Mouse (Mus musculus) forebrain, embryonic 12.5 days (tissue): ENCODE measurements at regions not wholly inside any gene's neighbourhood (a gene's known extent, or its start where the extent isn't known, plus 50 kb on each side); places are given as distances from the start of the nearest gene placed in this dataset.
A peak's percentile ranks its signal among the peaks of the same experiment; 100 is the strongest.

ENCODE experiments used
- ATAC-seq: fragments of 200-750 bp; cut with Nextera tagmentation; 2 replicates; pipeline ENCODE4 v1.8.0; 2017; ENCODE audit warnings: moderate TSS enrichment; ENCODE audit not compliant: low FRiP score
- H3K27ac ChIP-seq: fragments of 300-500 bp; sonication (generic); 2 replicates; pipeline ENCODE4 v1.5.1; 2016; ENCODE audit warnings: mild to moderate bottlenecking
- H3K27me3 ChIP-seq: fragments of 300-500 bp; sonication (generic); 2 replicates; pipeline ENCODE4 v1.6.1; 2016; ENCODE audit warnings: mild to moderate bottlenecking
- H3K36me3 ChIP-seq: fragments of 300-500 bp; sonication (generic); replicated peaks from 2 replicates; pipeline ENCODE4 v1.6.1; 2016; ENCODE audit warnings: mild to moderate bottlenecking
- H3K4me1 ChIP-seq: fragments of 300-500 bp; sonication (generic); 2 replicates; pipeline ENCODE4 v1.6.1; 2016
- H3K4me2 ChIP-seq: fragments of 300-500 bp; sonication (generic); 2 replicates; pipeline ENCODE4 v1.6.1; 2016; ENCODE audit warnings: mild to moderate bottlenecking, moderate library complexity
- H3K4me3 ChIP-seq: fragments of 300-500 bp; sonication (generic); replicated peaks from 2 replicates; pipeline ENCODE4 v1.5.1; 2016; ENCODE audit warnings: mild to moderate bottlenecking
- H3K9ac ChIP-seq: fragments of 300-500 bp; sonication (generic); 2 replicates; pipeline ENCODE4 v1.6.1; 2016; ENCODE audit warnings: mild to moderate bottlenecking
- H3K9me3 ChIP-seq: fragments of 300-500 bp; sonication (generic); 2 replicates; pipeline ENCODE4 v1.6.1; 2016
- WGBS: fragments of 180-500 bp; shearing (Covaris S2); methylation state at CpG from one replicate; pipeline ENCODE4 v1.1.7; 2016; 5-methylcytosine and 5-hydroxymethylcytosine counted together

GRCm38 (mm10) chr15:51481856-51482255, 2402.8 kb upstream of the Gm7489 start:
- H3K4me1 ChIP-seq: no peaks in the 10 kb centered on the region
- no peak overlapping the region for H3K27ac ChIP-seq
- no peaks in the 10 kb centered on the region for H3K9me3 ChIP-seq
- WGBS: 91% methylated on average over 4 of the region's 4 CpGs
- H3K27me3 ChIP-seq: no peaks in the 10 kb centered on the region
- H3K4me2 ChIP-seq: no peak overlapping the region
- H3K36me3 ChIP-seq: no peaks in the 10 kb centered on the region
- no peak for ATAC-seq
- no peak overlapping the region for H3K9ac ChIP-seq
- no peak overlapping the region for H3K4me3 ChIP-seq

GRCm38 (mm10) chr15:51484207-51484606, 2400.5 kb upstream of the Gm7489 start:
- ATAC-seq: no peak
- H3K9ac ChIP-seq: no peak overlapping the region
- H3K9me3 ChIP-seq: no peaks in the 10 kb centered on the region
- H3K4me2 ChIP-seq: no peak overlapping the region
- H3K4me3 ChIP-seq: no peak overlapping the region
- no peak overlapping the region for H3K27ac ChIP-seq
- no peaks in the 10 kb centered on the region for H3K36me3 ChIP-seq
- 83% methylated on average over 2 of the region's 2 CpGs for WGBS
- H3K27me3 ChIP-seq: no peaks in the 10 kb centered on the region
- H3K4me1 ChIP-seq: no peaks in the 10 kb centered on the region

GRCm38 (mm10) chr15:51485554-51485953, 2399.2 kb upstream of the Gm7489 start:
- Histone ChIP-seq H3K4me3 (no peak overlapping the region), H3K4me1 (no peaks in the 10 kb centered on the region), H3K36me3 (no peaks in the 10 kb centered on the region)

DNA sequence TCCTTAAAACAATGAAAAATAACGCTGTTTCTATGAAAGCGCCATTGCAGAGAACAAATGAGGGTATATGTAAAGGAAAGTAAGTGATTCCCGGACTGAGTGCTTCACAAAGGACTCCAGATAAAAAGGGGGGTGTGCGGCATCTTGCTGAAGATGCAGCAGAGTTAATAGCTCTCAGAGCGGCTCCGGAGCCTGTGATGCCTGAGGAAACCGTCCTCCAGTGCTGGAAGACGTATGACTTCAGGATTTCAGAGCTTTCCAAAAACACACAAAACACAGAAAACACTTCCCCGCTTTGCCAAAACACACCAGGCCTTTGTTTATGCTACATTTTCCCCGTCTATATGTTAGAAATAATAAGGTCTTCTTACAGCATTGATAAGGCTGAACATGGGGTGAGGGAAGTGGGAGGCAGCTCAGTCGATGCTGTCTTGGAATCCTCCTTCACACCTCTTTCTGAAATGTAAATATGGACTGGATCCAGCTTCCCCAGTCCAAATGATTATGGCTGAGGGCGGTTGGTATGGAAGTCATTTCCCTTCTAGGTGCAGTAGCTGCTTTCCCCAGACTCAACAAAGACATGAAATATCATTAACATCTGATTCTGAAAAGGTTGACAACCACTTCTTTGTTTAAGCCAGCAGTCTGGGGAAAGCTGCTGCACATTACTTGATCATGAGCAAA, 2382.5 kb upstream of the Gm7489 start:
- no peak overlapping the region for H3K27ac ChIP-seq
- WGBS: 79% methylated on average over 12 of the region's 12 CpGs
- H3K4me2 ChIP-seq: no peak overlapping the region
- no peak overlapping the region for H3K4me3 ChIP-seq
- peaks cover 4% of the 10 kb centered on the region; the same call in 1 of the 2 replicates for H3K4me1 ChIP-seq
- no peaks in the 10 kb centered on the region for H3K9me3 ChIP-seq
- H3K36me3 ChIP-seq: no peaks in the 10 kb centered on the region
- ATAC-seq: no peak
- no peak overlapping the region for H3K9ac ChIP-seq
- H3K27me3 ChIP-seq: no peaks in the 10 kb centered on the region

More at GRCm38 (mm10) chr15:51485554-51485953, 2399.2 kb upstream of the Gm7489 start:
- ATAC-seq: no peak
- Histone ChIP-seq H3K27ac (no peak overlapping the region), H3K9ac (no peak overlapping the region), H3K27me3 (no peaks in the 10 kb centered on the region), H3K9me3 (no peaks in the 10 kb centered on the region), H3K4me2 (no peak overlapping the region)
- 88% methylated on average over 2 of the region's 2 CpGs for WGBS

DNA sequence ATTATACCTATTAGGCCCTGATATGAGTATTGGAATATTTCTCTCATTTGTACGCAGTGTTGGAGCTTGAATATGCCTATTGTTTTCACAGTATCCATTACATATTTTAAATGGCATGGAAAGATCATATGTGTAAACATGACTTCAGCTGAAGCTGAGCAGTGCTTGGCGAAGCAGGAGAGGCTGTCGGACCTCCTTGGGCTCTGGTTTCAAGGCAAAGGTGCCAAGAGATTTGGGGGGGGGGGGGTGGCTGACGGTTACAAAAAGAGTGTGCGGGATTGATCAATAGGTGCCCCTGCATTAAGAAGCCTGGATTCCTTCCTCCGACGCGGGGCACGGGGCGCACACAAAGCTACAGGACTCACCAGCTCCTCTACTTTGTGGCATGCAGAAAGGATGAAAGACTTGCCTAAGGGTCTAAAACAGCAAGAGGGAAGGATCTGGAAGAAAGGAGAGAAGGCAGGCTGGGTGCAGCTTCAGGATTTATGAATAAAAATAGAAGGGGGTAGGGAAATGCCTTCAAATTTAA, 2381.9 kb upstream of the Gm7489 start:
- Histone ChIP-seq H3K4me2 (peak overlapping the region; percentile 34), H3K36me3 (no peaks in the 10 kb centered on the region), H3K4me3 (no peak overlapping the region), H3K27me3 (no peaks in the 10 kb centered on the region), H3K4me1 (peaks cover 4% of the 10 kb centered on the region; the same call in 1 of the 2 replicates), H3K27ac (no peak overlapping the region), H3K9ac (no peak overlapping the region), H3K9me3 (no peaks in the 10 kb centered on the region)
- 21% methylated on average over 10 of the region's 10 CpGs for WGBS
- ATAC-seq: no peak

GRCm38 (mm10) chr15:51503341-51503740, 2381.4 kb upstream of the Gm7489 start:
- 14% methylated on average over 8 of the region's 8 CpGs for WGBS
- Histone ChIP-seq H3K9ac (no peak overlapping the region), H3K9me3 (no peaks in the 10 kb centered on the region), H3K4me1 (peaks cover 4% of the 10 kb centered on the region; the same call in 1 of the 2 replicates), H3K4me2 (peak overlapping the region; percentile 34), H3K4me3 (no peak overlapping the region), H3K36me3 (no peaks in the 10 kb centered on the region), H3K27ac (no peak overlapping the region), H3K27me3 (no peaks in the 10 kb centered on the region)
- ATAC-seq: no peak

GRCm38 (mm10) chr15:51504016-51504760, 2380.5 kb upstream of the Gm7489 start:
- Histone ChIP-seq H3K4me1 (peaks cover 4% of the 10 kb centered on the region; the same call in 1 of the 2 replicates), H3K4me2 (no peak overlapping the region), H3K27me3 (no peaks in the 10 kb centered on the region), H3K4me3 (no peak overlapping the region), H3K36me3 (no peaks in the 10 kb centered on the region), H3K9ac (no peak overlapping the region), H3K9me3 (no peaks in the 10 kb centered on the region), H3K27ac (no peak overlapping the region)
- ATAC-seq: no peak
- 83% methylated on average over 11 of the region's 11 CpGs for WGBS

DNA sequence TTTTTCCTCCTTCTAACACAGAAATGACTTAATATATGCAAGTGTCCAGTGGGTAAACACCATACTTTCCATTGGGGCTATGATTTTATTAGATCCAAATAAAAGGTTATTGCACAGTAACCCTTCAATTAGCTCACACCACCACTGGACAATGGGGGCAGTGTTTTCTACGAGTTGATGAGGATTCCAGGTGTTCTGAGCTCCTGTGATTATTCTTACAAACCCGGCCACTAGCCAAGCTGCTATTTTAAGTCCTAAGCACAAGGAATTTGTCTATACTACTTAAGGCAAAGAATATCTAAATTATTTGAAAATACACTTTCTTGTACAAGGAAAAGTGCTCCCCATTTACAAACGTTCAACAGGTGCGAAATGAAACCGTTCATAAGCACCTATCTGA, 2379.9 kb upstream of the Gm7489 start:
- 81% methylated on average over 5 of the region's 5 CpGs for WGBS

DNA sequence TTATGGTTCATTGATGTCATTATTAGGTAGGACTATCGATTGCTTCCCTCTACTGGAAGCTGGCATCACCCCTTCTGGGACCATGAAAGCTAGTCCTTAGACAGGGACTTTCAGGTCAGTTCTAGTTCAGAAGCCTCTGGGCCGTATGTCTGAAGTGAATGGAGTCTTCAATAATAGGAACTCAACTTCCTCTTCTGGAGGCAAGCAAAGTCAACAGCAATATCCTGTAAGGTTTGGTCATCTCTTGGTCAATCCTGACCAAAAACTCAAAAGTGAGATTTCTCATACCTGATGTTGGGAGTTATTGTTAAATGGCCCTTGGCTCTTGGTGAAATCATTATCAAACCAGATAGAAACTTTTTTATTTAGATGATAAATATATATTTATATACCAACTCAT, 2377.6 kb upstream of the Gm7489 start:
- WGBS: 86% methylated on average over 2 of the region's 2 CpGs
- no peak overlapping the region for H3K27ac ChIP-seq
- ATAC-seq: no peak
- peaks cover 7% of the 10 kb centered on the region for H3K4me1 ChIP-seq
- no peaks in the 10 kb centered on the region for H3K36me3 ChIP-seq
- H3K27me3 ChIP-seq: no peaks in the 10 kb centered on the region
- no peak overlapping the region for H3K9ac ChIP-seq
- no peaks in the 10 kb centered on the region for H3K9me3 ChIP-seq
- H3K4me2 ChIP-seq: no peak overlapping the region
- H3K4me3 ChIP-seq: no peak overlapping the region

More for the DNA sequence above, 2379.9 kb upstream of the Gm7489 start:
- H3K4me3 ChIP-seq: no peak overlapping the region
- no peak overlapping the region for H3K27ac ChIP-seq
- no peaks in the 10 kb centered on the region for H3K36me3 ChIP-seq
- no peaks in the 10 kb centered on the region for H3K9me3 ChIP-seq
- H3K4me1 ChIP-seq: peaks cover 4% of the 10 kb centered on the region; the same call in 1 of the 2 replicates
- H3K27me3 ChIP-seq: no peaks in the 10 kb centered on the region
- ATAC-seq: no peak
- H3K4me2 ChIP-seq: no peak overlapping the region
- no peak overlapping the region for H3K9ac ChIP-seq

DNA sequence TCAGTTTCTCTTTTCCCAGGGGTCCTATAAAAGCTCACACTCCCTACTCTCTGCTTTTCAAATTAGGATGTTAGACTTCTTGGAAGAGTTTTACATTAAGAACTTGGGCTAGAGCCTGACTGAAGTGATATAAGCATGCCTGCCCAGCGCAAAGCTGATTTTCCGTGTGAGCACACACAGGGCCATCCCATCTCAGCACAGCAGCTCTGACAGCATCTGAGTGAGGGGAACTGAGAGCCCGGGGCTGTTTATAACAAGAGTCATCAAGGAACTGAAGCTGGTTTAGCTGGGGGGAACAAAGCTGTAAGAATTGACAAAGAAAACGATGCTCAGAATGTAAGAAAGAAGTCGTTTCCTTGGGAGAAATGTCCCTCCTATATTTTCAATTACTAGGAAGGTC, 2373.4 kb upstream of the Gm7489 start:
- Histone ChIP-seq H3K9me3 (no peaks in the 10 kb centered on the region), H3K4me3 (no peak overlapping the region), H3K27me3 (no peaks in the 10 kb centered on the region), H3K9ac (0 out of 2 replicates have a peak overlapping the region, but pooled peaks have one; percentile 25), H3K4me2 (no peak overlapping the region), H3K4me1 (peaks cover 4% of the 10 kb centered on the region), H3K27ac (no peak overlapping the region), H3K36me3 (no peaks in the 10 kb centered on the region)
- 14% methylated on average over 5 of the region's 5 CpGs for WGBS
- ATAC-seq: peak; percentile 58; the same call in 1 of the 2 replicates

DNA sequence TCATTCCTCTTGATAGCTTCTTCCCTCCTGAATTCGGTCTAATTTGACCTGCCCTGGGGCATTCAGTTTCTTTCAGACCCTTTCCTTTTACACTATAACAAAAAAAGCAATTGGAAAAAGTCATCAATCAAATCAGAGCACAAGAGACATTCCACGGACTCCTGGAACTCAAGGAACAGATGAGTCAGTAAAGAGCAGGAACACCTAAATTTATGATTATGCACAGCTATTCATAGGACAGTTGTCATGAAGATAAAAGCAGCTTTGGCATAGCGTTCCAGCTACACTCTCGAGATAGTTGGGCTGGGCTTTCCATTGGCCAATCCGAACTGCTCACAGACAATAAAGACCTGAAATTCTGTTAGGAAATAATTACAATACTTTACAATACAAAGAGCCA, 2348.4 kb upstream of the Gm7489 start:
- no peaks in the 10 kb centered on the region for H3K9me3 ChIP-seq
- H3K4me3 ChIP-seq: no peak overlapping the region
- H3K27ac ChIP-seq: no peak overlapping the region
- no peaks in the 10 kb centered on the region for H3K36me3 ChIP-seq
- no peaks in the 10 kb centered on the region for H3K27me3 ChIP-seq
- H3K9ac ChIP-seq: no peak overlapping the region
- no peak overlapping the region for H3K4me2 ChIP-seq
- H3K4me1 ChIP-seq: no peaks in the 10 kb centered on the region
- ATAC-seq: no peak
- WGBS: 60% methylated on average over 5 of the region's 5 CpGs

GRCm38 (mm10) chr15:51551216-51551775, 2333.4 kb upstream of the Gm7489 start:
- Histone ChIP-seq H3K9me3 (no peaks in the 10 kb centered on the region), H3K27ac (no peak overlapping the region), H3K36me3 (no peaks in the 10 kb centered on the region), H3K9ac (no peak overlapping the region), H3K27me3 (no peaks in the 10 kb centered on the region), H3K4me1 (no peaks in the 10 kb centered on the region), H3K4me3 (no peak overlapping the region), H3K4me2 (no peak overlapping the region)
- 88% methylated on average over 4 of the region's 4 CpGs for WGBS
- no peak for ATAC-seq
